Mouse (Mus musculus) MN1 (cell line): Measurements from ENCODE around the gene Cux1.

Experiments
- DNase-seq: peaks from one replicate; pipeline ENCODE4 v3.0.0-alpha.2; 2016; ENCODE audit warnings: low spot score

Gene Cux1

DNA sequence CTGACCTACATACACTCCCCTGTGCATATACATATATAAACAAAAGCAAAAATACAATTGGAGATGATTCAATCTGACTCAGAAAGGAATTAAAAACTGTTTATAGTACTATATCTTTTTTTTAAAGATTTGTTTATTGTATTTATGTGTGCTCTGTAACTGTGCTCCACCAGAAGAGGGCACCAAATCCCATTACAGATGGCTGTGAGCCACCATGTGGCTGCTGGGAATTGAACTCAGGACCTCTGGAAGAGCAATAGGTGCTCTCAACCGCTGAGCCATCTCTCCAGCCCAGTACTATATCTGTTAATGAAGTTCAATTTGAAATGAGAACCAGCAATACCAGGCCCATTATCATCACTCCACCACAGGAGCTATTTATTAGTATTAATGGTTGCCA, 187.9 kb downstream of the Cux1 start:
- DNase-seq: no peak

DNA sequence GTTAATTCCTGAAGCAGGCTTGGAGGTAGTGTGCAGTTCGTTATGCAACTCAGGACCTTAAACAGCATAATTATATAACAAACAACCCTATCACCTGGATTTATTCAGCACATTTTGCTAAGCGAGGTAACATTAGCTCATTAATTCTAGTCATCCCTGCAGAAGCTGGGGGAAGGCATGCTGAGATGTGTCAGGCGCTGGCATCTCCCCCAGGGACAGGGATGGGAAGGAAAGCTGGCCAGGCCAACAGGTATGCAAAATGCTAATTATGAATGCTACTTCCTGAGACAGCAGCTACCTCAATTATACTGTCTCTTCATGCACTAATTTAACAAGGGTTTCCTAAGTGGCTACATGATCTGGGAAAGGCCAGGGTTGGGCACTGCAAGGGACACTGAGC, 190.2 kb downstream of the Cux1 start:
- DNase-seq: no peak

DNA sequence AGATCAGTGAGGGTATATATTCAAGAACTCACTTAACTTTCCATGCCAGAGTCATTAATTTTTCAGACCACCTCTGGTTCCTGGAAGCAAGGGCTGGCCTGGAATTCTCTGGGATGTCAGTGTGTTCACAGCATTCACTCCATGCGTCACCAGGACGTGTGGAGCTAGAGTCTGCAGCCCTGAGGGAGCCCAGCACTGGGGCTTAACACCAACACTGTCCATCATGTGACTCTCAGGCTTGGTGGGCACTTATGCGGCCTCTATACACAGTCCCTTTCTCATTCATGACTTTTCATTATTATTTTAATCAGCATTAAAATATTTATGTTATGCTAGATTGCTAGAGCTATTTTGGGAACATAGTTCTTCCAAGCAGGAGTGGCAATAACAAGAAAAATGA, 191.9 kb downstream of the Cux1 start:
- no peak for DNase-seq

DNA sequence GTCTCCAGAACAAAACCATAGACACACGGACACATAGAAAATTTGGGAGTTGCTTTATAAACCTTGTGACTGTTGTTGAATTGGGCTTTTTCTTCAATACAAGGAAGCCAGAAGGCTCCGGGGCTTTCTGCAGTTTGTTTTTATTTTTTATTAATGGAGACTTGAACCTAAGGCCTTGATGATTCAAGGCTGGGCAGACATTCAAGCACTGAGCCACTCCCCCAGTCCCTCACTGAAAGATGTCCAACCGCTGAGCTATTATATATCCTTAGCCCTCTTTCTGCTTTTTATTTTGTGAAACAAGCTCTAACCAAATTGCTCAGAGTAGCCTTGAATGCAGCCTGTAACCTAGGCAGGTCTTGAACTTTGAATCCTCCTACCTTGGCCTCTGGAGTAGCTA, 195.0 kb downstream of the Cux1 start:
- DNase-seq: no peak

DNA sequence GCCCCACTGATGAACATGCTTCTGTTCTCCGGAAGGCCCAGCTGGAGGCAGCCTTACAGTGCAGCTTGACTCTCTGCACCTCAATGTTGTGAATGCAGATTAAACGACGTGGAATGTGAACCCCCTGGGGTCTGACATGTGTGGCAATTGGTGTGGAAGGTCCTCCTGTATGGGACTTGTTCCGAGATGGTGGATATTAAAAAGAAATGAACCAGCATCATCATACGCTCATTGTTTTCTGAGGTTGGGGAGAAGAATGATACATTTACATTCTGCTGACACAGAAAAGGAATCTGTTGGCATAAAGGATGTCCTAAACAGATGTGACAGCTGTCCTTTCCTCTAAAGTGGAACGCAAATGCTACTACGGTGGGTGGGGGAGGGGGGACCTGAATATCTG, 203.9 kb downstream of the Cux1 start:
- DNase-seq: no peak

DNA sequence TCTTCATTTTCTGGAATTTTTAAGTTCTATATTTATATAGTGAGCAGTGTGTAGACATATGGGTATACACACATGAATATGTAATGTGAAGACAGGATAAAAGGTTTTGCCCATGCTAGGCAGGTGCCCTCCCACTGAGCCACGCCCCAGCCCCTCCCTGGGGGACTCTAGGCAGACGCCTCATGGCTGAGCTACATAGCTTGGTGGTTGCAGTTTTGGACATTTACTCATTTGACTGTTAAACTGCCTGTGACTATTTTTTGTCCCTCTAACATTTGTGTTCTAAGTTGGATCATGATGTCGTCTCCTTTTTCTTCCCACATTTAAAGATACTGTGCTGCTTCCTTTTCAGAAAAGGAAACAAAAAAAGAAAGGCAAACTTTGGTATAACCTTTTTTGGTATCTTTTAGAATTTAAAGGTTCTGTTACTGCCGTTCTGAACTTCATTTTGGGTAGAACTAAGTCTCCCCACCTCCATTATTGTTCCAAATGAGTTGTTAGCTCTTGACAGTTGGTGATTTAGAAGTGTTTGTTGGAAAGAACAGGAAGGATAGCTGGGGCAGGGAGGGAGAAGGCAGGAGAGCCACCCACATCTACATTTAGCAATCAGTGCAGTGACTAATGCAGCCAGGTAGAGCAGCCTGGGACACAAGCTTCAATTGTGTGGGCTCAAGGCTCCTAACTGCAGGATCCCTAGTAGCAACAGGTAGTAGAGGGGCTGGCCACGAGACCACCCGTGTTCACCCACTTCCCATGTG, 204.6 kb downstream of the Cux1 start:
- DNase-seq: no peak

DNA sequence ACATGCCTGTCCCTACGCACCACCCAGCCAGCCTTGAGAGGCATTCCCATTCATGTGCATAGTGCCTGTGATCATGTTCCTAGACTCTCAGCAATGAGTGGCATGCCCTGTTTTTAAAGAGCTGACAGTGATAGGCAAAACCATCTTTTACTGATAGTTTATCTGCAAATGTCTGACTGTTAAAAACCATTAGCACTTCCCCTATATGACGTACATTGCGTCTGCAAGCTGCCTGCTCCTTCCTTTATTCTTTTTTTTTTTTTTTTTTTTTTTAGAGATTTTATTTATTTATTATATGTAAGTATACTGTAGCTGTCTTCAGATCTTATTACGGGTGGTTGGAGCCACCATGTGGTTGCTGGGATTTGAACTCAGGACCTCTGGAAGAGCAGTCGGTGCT, 205.3 kb downstream of the Cux1 start:
- no peak for DNase-seq

DNA sequence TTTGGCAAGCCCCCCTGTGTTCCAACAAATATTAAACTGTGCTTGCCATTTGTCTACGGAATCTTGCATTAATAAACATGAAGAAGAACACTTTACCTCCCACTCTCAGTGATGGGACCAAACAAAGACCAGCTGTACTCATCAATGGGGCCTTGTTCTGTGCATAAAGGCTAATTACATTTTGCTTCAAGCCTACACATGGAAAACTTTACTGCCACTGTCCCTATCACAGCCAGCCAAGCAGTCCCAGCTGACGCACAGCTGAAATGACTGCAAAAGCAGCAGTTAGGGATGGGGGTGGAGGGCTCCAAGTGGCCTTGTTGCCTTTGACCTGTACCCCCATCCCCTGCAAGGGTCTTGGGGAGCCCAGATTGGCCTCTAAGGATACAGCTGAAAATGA, 210.1 kb downstream of the Cux1 start:
- DNase-seq: no peak

DNA sequence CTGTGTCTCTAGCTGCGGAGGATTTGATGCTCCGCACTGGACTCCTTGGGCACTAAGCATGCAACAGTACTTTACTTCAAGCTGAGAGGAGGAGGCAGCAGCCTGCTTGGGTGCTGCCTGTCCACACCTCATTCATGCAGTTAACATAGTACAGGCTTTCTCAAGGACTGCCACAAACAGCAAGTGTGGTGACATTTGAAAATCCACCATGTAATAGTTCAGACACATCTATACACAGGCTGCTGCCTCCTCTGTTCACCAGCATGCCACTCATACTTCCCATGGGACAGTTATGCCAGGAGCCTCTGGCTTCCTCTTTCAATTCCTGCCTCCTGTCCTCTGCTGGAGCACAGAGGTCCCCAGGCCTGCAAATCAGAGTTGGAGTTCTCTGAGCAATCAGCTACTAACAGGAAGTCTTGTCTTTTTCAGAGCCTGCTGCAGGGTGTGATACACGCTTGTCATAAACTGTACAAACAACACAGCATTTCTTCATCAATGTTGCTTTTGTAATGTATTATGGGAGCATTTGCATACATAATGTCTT, 211.6 kb downstream of the Cux1 start:
- no peak for DNase-seq

DNA sequence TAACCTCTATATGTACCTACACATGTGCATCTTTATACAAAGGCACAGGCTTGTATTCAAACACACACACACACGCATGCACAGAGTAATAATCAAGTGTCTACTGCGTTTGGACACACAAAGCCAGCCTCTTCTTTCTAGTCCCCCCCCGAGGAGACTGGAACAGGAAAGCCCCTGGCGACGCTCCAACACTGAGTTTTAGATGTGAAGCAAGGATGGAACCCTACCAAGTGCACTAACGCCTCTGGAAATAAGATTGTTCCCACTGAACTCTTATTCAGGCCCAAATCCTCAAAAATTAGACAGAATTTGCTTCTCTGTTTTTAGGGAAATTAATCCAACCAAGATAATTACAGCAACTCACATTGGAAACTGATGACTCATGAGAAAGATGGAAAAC, 212.6 kb downstream of the Cux1 start:
- DNase-seq: peak; percentile 24

DNA sequence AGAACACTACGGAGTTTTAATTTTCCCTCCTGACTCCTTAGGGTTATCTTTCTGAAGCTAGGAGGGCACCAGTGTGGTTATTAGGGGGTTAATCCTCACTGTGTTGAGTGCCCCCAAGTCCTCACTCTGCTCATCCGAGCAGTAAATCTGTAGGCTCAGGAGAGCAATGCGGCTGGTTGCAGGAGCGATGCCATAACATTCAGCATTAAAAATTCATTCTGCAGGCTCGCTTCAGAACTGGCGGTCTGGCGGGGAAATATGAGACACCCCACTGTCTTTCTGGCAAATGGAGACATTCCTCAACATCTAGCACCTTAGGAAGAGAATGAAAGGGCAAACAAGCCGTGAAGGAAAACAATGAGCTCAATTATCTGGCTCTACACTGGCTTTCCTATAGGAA, 214.2 kb downstream of the Cux1 start:
- no peak for DNase-seq

DNA sequence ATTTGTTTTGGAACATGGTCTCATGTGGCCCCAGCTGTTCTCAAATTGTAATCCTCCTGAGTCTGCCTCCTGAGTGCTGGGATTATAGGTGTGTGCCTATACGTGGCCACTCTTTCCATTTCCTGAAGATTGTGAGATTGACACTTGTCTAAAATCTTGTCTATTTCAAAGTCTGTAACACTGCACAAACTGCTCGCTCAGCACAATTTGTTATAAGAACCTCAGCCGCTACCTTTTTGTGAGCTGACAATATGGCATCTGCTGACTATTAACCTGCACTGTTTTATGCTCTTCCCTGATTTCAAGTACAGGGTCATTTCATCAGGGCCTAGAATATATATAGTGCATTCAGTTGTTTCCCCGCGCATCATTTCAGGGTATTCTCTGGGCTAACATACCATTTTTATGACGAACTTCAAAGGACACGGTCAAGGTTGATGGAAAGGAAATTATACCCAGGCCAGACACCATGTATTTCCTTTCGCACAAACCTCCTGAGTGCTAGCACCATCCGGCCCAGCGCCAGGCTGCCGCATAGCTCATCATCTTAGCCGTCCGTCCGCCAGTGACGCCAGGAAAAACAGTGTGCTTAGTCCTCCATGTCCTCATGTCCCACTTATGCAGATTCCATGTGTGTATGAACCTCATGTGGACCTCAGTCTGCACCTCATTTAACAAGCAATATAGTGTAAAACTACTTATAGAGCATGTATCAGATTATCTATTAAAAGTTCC, 224.0 kb downstream of the Cux1 start:
- DNase-seq: no peak

DNA sequence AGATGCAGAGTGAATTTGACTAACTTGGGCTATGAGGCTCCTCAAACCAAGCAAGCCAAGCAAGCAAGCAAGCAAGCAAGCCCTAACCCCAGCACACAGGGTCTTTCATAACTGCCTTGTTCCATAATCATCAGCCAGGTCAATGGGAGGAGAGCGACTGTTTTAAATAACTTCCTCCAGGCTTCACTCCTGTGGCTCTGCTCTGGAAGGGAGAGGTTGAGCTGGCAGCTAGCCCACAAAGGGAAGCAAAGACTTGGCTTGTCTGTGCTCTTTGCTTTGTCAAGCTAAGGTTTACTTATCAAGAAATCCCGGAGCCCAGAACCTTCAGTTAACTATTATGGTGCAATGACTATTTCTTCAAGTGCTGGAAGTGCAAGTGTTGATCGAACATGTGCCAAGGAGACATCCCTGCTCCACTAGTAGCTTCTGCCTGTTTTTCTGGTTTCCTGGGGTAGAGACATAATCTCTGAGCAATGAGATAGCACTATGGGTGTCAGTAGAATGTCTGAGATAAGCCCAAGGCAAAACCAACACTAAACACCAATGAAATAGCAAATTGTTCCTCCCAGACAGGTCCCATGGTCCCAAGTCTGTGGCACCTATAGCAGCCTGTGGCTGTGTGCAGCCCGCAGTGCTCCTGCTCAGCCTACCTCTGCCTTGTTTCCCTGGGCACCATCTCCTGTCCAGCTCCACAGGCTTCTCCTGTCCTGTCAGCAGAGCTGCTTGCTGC, 230.3 kb downstream of the Cux1 start:
- no peak for DNase-seq

DNA sequence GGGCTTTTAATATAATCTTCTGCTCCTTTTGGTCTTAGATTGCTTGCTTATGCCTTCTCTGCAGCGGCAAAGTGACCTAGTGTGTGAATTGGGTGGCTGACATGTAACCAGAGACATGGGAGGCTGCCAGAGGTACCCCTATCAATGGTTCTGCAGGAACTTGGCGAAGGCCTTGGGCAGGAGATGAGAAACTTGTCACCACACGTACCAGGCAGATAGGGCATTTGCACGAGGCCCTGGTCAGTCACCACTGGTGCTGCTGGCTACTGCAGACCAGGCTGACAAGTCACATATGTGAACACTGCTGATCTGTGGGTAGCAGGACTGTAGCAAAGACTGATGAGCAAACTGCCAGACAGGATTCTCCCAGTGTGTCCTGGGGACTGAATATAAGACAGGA, 231.6 kb downstream of the Cux1 start:
- DNase-seq: no peak

DNA sequence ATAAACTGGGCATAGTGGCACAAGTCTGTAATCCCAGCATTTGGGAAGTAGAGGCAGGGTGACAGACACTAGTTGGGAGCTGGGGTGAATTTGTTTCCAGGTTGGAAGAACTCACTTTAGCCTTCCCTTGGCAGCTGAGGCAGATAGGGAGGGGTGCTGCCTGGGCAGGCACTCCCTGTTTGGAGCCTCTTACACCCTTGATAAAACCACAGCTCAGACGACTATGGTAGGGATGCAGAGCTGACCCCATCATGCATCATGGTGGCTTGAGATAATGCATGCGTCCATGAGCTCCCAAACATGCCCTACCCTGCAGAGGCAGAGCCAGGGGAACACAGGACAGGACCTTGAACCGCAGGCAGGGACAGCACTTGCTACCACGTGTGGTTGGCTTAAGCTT, 232.5 kb downstream of the Cux1 start:
- no peak for DNase-seq

DNA sequence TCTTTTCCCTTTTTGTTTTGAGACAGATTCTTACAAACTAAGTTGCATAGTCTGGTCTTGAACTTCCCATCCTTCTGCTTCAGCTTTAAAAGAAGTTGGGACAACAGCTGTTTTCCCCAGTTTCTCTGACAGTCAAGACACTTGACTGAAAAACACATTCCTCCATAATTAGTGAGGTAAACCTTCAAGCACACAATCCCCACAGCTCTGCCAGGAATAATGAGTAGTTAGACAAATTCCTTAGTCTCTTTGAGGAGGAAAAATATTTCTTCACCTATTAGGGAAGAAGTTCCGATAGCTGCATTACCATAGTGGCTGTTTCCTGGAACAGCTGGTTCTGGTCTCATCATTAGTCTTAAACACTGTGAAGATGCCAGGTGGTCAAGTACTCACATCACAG, 233.2 kb downstream of the Cux1 start:
- DNase-seq: no peak

DNA sequence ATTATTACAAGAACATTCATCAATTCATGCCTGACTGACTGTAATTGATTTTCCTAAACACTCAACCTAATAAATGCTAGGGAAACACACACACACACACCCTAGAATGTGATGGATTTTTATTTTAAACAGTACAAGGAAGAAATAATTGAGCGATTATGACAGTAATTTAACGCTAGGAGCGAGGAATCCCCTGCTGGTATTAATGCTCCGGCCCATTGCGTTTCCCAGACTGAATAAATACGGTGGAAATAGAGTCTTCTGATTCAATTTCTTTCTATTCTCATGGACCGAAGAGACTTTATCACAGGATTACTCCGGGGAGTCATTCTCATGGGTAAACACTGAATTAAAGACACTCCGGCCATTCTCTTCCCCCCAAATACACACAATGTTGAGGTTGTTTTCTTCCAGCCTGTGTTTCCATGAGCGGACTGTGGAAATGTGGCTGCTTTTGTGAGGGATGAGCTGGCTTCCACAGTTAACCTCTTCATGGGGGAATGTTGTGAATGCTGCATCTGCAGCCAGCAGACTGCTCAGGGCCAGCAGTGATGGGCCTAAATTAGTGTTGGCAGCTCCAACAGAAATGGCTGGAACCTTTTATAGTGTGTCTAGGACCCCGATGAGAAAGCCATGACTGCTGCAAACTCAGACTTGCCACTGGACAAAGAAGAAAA, 234.4 kb downstream of the Cux1 start:
- no peak for DNase-seq

DNA sequence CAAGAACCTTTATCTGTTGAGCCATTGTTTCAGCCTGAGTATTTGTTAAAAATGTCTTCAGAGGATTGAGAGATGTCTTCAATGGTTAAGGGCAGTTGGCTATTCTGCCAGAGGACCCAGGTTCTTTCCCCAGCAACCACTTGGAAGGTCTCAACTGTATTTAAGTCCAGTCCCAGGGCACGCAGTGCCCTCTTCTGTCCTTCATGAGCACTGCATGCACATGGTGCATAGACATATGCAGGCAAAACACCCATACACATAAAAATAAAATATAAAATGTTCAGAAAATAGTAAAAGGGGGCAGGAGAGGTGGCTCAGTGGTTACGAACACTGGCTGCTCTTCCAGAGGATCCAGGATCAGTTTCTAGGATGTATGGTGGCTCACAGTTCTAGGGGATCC, 239.6 kb downstream of the Cux1 start:
- DNase-seq: no peak

DNA sequence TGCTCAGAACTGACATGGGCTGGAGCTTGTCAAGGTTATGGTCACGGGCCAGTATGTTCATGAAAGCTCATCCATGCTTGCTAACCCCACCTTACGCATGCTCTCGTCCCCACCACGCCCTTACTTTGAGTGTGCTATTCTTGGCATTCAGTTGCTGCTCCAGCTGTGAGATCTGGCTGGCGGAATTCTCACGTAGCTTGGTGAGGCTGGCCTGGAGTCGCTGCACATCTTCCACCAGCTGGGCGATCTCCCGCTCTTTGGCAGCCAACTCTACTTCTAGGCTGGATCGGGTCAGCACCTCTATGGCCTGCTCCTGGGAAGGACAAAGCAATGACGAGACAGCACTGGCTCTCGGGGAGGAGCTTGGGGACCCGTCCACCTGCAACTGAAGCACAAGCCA, 240.7 kb downstream of the Cux1 start:
- DNase-seq: no peak

DNA sequence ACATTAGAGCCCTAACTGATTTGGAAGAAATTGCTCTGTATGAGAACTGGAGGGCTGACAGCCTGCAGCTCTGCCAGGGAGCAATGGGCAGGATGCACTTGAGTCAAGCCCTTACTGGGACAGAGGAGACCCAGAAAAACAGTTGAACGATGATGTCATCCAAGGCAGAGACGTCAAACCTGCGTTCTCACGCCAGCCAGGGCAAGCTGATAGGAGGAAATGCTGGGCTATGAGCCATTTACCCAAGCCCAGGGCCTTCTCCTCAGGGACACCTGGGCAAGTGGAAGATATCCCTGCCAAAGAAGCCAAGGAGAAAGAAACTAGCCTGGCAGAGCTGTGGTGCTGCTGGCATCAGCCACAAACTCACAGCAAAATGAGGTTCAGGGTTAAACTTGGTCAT, 242.8 kb downstream of the Cux1 start:
- peak; percentile 32 for DNase-seq

DNA sequence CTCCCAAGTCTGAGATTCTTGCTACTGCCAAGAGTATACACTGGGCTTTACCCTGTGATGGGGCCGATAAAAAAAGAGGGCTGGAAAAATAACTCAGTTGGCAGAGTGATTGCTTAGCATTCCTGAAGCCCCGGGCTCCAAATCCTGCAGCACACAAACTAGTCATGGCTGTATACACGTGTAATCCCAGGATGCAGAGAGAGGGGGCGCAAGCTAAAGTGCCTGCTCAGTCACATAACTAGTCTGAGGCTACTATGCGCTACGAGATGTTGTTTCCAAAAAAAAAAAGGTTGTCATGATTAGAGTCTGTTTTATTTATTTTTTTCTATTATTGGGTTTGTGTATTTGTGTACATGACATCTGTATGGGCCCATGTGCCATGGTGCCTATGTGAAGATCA, 245.9 kb downstream of the Cux1 start:
- DNase-seq: no peak

DNA sequence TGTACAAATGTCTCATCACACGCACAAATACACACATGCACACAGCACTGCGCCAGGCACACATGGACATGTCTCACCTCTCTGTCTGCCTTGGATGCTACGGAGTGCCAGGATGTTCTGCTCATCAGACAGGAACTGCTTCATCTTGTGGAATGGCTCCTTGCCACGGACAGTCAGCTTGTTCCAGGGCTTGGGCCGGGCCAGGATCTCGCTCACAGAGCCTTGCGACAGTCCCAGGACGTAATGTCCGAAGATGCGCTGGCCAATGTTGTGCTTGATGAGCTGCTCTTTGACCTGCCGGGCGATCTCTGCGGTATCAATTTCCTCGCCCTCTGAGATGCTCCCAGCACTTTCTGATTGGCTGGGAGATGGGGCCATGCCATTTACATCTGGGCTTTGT, 254.7 kb downstream of the Cux1 start:
- DNase-seq: no peak
